Mouse (Mus musculus) left cerebral cortex, adult 9 months (tissue): ENCODE data around the gene Ppp1r12a.

Experiments
- DNase-seq, 2 experiments: peaks; one replicate each; pipeline ENCODE4 v3.0.0; 2022; ENCODE audit warnings: low spot score in 2 of 2

The Ppp1r12a gene

GRCm38 (mm10) chr10:108161261-108162256 lies at the start of gene Ppp1r12a:
Ppp1r12a (plus strand) TSS chr10:108162193.
- peak; percentile 86 to 92 for DNase-seq

- DNase-seq: no peak
Observed at GRCm38 (mm10) chr10:108113361-108114237, 48.4 kb upstream of the Ppp1r12a start.

GRCm38 (mm10) chr10:108118200-108119163 lies 43.5 kb upstream of the Ppp1r12a start:
- DNase-seq: no peak

- no peak for DNase-seq
Observed at GRCm38 (mm10) chr10:108119416-108119815, 42.6 kb upstream of the Ppp1r12a start.

GRCm38 (mm10) chr10:108124934-108125599 lies 36.9 kb upstream of the Ppp1r12a start:
- DNase-seq: no peak

GRCm38 (mm10) chr10:108129167-108129566 lies 32.8 kb upstream of the Ppp1r12a start:
- no peak for DNase-seq

GRCm38 (mm10) chr10:108131858-108132257 lies 30.1 kb upstream of the Ppp1r12a start:
- no peak for DNase-seq

- DNase-seq: no peak
Observed at GRCm38 (mm10) chr10:108133253-108133652, 28.7 kb upstream of the Ppp1r12a start.

GRCm38 (mm10) chr10:108133745-108134144 lies 28.2 kb upstream of the Ppp1r12a start:
- no peak for DNase-seq

GRCm38 (mm10) chr10:108138347-108138746 lies 23.6 kb upstream of the Ppp1r12a start:
- DNase-seq: no peak

GRCm38 (mm10) chr10:108139788-108140187 lies 22.2 kb upstream of the Ppp1r12a start:
- DNase-seq: no peak

GRCm38 (mm10) chr10:108140742-108141141 lies 21.3 kb upstream of the Ppp1r12a start:
- no peak for DNase-seq

- DNase-seq: no peak
Observed at GRCm38 (mm10) chr10:108143991-108144525, 17.9 kb upstream of the Ppp1r12a start.

GRCm38 (mm10) chr10:108145701-108146100 lies 16.3 kb upstream of the Ppp1r12a start:
- no peak for DNase-seq

GRCm38 (mm10) chr10:108147031-108147430 lies 15.0 kb upstream of the Ppp1r12a start:
- DNase-seq: no peak

- DNase-seq: no peak
Observed at GRCm38 (mm10) chr10:108153301-108153700, 8.7 kb upstream of the Ppp1r12a start.

- DNase-seq: no peak
Observed at GRCm38 (mm10) chr10:108155042-108155686, 6.8 kb upstream of the Ppp1r12a start.

- no peak for DNase-seq
Observed at GRCm38 (mm10) chr10:108155687-108156067, 6.3 kb upstream of the Ppp1r12a start.

- no peak for DNase-seq
Observed at GRCm38 (mm10) chr10:108156128-108156527, 5.9 kb upstream of the Ppp1r12a start.

- no peak for DNase-seq
Observed at GRCm38 (mm10) chr10:108159002-108159401, 3.0 kb upstream of the Ppp1r12a start.
